Mouse (Mus musculus): Measurements from ENCODE around the gene Mfsd13b. TPM values are rescaled to one million over a fixed set of nuclear protein-coding genes. Genes with fewer than 3 reads are reported as not detected.
"Not testable (repeated sequence)": the region's sequence is repeated elsewhere in the genome, so short reads cannot be mapped to it uniquely, and the experiment has no call there.

The Mfsd13b gene
- total RNA-seq, 1 experiment from 2014 or later = not detected

DNA sequence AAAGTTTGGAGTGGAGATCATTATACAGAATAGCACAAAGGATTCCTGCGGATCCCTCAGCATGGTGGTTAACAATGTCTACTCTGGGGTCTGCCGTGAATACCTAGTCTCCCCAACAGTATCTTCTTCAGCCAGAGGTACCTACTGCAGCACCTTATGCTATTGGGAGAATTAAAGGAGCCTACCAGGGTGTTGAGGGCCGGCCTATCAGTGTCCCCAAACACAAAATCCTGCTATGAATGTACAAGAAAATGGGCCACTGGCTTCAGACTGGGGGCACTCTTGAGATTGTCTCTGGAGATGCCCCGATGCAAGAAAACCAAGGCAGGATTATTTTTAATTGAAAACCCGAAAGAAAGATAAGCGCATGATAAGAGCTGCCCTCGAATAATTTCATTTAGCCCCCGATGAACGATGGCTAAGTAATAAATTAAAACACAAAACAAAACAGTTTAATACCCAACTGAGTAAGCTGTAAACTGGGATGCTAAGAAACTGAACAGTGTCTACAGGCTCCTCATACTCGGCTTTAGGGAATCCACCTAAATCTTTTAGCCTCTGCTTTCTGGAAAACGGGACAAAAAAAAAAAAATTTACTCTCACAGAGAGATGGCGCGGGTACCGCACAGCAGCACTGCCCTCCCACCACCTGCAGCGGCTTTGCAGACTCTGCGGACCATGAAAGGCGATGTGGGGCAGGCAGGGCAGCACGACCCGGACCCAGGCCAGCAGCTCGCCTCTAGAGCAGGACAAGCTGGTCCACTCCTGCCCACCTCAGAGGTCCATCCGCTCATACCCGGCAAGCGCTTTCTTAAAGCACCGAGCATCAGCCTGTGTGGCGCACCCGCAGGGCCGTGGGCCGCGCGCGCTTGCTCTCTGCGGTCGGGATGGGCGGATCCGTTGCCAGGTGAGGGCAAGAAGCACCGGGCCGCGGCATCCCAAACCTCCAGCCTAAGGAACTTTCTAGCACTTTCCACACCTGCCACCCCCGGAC, 1.1 kb upstream of the Mfsd13b start:
- no peak for ATAC-seq (replicated peaks; ENCODE audit: insufficient number of reproducible peaks, low FRiP score, low TSS enrichment, poor library complexity, severe bottlenecking)

- no peak for ATAC-seq (replicated peaks; ENCODE audit: insufficient number of reproducible peaks, low FRiP score, low TSS enrichment, poor library complexity, severe bottlenecking)
Measured at GRCm38 (mm10) chr7:120982968-120983367, 659 bp downstream of the Mfsd13b start.

GRCm38 (mm10) chr7:120991191-120991590, 8.9 kb downstream of the Mfsd13b start:
- ATAC-seq (replicated peaks; ENCODE audit: insufficient number of reproducible peaks, low FRiP score, low TSS enrichment, poor library complexity, severe bottlenecking) = no peak

GRCm38 (mm10) chr7:120999021-120999530, 16.8 kb downstream of the Mfsd13b start:
- no peak for ATAC-seq (replicated peaks; ENCODE audit: insufficient number of reproducible peaks, low FRiP score, low TSS enrichment, poor library complexity, severe bottlenecking)

DNA sequence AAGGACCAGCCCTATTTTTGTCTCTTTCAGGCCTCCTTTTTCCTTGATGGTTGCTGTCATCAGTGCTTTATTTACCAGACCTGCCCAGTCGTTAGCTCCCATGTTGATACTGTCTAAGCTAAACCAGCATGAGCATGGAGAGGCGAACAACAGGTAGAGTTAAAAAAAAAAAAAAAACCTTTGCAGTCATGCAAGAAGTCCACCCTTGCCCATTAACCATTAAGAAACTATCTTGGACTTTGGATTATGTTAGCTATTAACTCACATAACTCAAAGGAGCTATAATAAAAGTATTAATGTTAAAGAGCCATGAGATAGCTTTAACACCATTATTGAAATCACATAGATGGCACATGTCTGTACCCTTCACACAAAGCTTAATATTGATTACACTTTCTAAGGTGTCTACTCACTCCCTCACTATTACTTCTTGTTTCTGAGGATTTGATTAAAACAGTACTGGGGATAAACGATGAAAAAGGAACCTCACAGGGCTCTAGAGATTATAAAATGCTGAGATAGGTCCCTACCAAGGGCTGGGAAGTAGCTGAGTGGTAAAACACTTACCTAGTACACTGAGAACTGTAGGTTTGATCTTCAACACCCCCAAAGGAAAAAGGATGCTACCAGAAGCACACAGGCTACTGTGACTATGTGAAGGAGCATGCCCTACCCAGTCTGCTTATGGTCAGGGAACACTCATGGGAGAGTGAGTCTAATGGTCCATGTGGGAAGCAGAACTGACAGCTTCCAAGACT, 17.9 kb downstream of the Mfsd13b start:
- ATAC-seq (replicated peaks; ENCODE audit: insufficient number of reproducible peaks, low FRiP score, low TSS enrichment, poor library complexity, severe bottlenecking) = no peak

GRCm38 (mm10) chr7:121001879-121002278, 19.6 kb downstream of the Mfsd13b start:
- no peak for ATAC-seq (replicated peaks; ENCODE audit: insufficient number of reproducible peaks, low FRiP score, low TSS enrichment, poor library complexity, severe bottlenecking)

GRCm38 (mm10) chr7:121002407-121002928, 20.2 kb downstream of the Mfsd13b start:
- no peak for ATAC-seq (replicated peaks; ENCODE audit: insufficient number of reproducible peaks, low FRiP score, low TSS enrichment, poor library complexity, severe bottlenecking)

GRCm38 (mm10) chr7:121003793-121004418, 21.6 kb downstream of the Mfsd13b start:
- no peak for ATAC-seq (replicated peaks; ENCODE audit: insufficient number of reproducible peaks, low FRiP score, low TSS enrichment, poor library complexity, severe bottlenecking)

- ATAC-seq (replicated peaks; ENCODE audit: insufficient number of reproducible peaks, low FRiP score, low TSS enrichment, poor library complexity, severe bottlenecking) = no peak
Measured at GRCm38 (mm10) chr7:121011794-121012689, 29.7 kb downstream of the Mfsd13b start.

DNA sequence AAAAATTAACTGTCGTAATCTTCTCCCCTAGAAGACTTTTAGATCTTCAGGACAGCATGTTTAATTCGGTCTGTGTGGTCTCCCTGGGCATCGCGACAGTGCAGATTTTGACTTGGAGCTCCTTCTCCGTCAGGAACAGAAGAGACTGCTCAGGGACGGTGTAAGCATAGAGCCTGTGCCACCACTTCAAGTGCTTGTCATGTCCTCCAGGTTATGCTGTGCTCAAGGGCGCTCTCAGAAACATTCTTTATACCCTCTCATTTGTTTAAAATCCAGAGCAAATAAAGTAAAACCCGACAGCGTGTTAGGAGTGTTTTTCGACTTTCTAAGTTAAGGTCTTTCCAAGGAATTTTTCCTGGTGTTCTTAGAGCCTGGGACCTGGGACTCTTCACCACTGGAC, 32.2 kb downstream of the Mfsd13b start:
- no peak for ATAC-seq (replicated peaks; ENCODE audit: insufficient number of reproducible peaks, low FRiP score, low TSS enrichment, poor library complexity, severe bottlenecking)

DNA sequence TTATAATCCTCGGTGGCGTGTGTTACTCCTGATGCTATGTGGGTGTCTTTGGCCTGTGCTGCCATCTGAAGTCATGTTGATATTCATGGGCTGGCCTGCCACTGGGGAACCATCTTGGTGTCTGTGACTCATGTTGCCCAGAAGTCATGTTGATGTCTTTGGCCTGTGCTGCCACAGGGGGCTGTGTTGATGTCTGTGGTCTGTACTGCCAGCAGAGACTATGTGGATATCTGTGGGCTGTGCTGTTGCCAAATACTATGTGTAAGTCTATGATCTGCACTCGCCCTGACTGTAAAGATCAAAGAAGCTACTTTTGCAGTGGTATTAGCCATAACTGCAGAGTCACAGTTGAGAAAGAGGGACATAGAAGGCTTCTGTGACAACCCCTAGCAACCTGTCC, 36.5 kb downstream of the Mfsd13b start:
- no peak for ATAC-seq (replicated peaks; ENCODE audit: insufficient number of reproducible peaks, low FRiP score, low TSS enrichment, poor library complexity, severe bottlenecking)

DNA sequence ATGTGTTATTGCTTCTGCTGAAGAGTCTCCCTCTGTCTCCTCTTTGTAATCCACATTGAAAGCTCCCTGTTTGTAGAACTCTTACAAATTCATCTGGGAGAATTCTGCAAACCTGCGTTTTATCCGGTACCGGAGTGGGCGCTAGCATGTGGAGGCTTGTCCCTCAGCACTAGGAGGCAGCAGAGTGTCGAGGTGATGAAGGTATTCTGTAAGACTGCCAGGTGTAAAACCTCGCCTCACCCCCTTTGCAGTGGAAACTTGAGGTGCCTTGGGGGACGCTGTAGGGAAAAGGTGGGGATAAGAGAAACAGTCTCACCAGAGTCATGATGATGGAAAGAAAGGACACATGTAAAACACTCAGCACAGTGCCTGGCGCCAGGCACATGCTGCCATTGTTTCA, 38.0 kb downstream of the Mfsd13b start:
- ATAC-seq (replicated peaks; ENCODE audit: insufficient number of reproducible peaks, low FRiP score, low TSS enrichment, poor library complexity, severe bottlenecking) = no peak

- ATAC-seq (replicated peaks; ENCODE audit: insufficient number of reproducible peaks, low FRiP score, low TSS enrichment, poor library complexity, severe bottlenecking) = no peak
Measured at GRCm38 (mm10) chr7:121025221-121026008, 43.1 kb downstream of the Mfsd13b start.

DNA sequence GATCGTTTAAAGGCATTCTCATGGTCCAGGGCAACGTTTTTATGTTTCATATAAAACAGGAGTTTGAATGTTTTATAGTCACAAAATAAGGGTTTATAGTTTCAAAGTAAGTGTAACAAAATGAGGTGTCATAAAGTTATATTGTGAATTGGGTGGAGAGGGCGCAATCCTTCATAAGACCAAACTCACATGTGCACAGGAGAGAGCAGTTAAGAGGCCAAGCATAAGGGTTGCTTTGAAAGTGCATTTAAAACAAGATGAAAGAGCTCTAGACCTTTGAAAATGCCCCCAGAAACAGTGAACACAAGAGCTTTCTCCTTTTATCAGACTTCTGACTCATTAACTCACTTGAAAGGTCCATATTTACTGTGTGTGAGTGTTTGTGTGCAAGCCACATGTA, 44.0 kb downstream of the Mfsd13b start:
- ATAC-seq (replicated peaks; ENCODE audit: insufficient number of reproducible peaks, low FRiP score, low TSS enrichment, poor library complexity, severe bottlenecking) = no peak

GRCm38 (mm10) chr7:121029947-121030346, 47.6 kb downstream of the Mfsd13b start:
- ATAC-seq (replicated peaks; ENCODE audit: insufficient number of reproducible peaks, low FRiP score, low TSS enrichment, poor library complexity, severe bottlenecking) = not testable (repeated sequence)

GRCm38 (mm10) chr7:121033856-121034652, 51.7 kb downstream of the Mfsd13b start, which contains the start of gene Mettl9:
Gene Mettl9, plus strand, starts transcription at chr7:121034445.
- peak; percentile 99 for ATAC-seq (replicated peaks; ENCODE audit: insufficient number of reproducible peaks, low FRiP score, low TSS enrichment, poor library complexity, severe bottlenecking)

Measured in monocyte, adult 5-6 weeks (primary cell).